Mouse (Mus musculus) erythroblast, embryonic 14.5 days (primary cell): Measurements from ENCODE around the gene Upk1a.

ENCODE experiments used
- GATA1 ChIP-seq: IDR thresholded peaks from 2 replicates; pipeline ENCODE4 v1.6.1; 2012; ENCODE audit warnings: low read length, inconsistent platforms, mixed read lengths
- TAL1 ChIP-seq: IDR thresholded peaks from 3 replicates; pipeline ENCODE4 v1.6.1; 2012; ENCODE audit warnings: low read length, inconsistent platforms, mixed read lengths

GRCm38 (mm10) chr7:30625530-30626384 lies 13.1 kb upstream of the Upk1a start, which contains the start of gene Cox6b1:
- TF ChIP-seq TAL1 (no peak), GATA1 (no peak)
